Mouse (Mus musculus) MEL (cell line): Measurements from ENCODE around the gene Stat6. TPM values are rescaled to one million over a fixed set of nuclear protein-coding genes. Genes with fewer than 3 reads are reported as not detected.

Experiments used
- DNase-seq: peaks from one replicate; pipeline ENCODE4 v3.0.0; 2011; ENCODE audit warnings: low read depth, low spot score
- H3K27ac ChIP-seq: 2 replicates; pipeline ENCODE4 v1.5.1; 2012; ENCODE audit warnings: low read depth, mild to moderate bottlenecking, control low read depth, low read length, moderate library complexity; ENCODE audit not compliant: control insufficient read depth
- H3K27me3 ChIP-seq, 2 experiments: fragments of 150-350 bp in 1 of 2; sonication (generic) in 1 of 2; 2 replicates each; pipeline ENCODE4 v1.6.1; 2012; ENCODE audit warnings: low read length in 2 of 2, mild to moderate bottlenecking in 2 of 2, improper control_type of control experiment in 1 of 2, moderate library complexity in 1 of 2; ENCODE audit not compliant: insufficient read depth in 2 of 2, control insufficient read depth in 1 of 2
- H3K36me3 ChIP-seq, 2 experiments: 2 replicates each; pipeline ENCODE4 v1.6.1; 2012 to 2014; ENCODE audit warnings: low read length in 2 of 2, improper control_type of control experiment in 1 of 2, inconsistent platforms in 1 of 2, mild to moderate bottlenecking in 1 of 2; ENCODE audit not compliant: insufficient read depth in 2 of 2, control insufficient read depth in 1 of 2
- H3K4me1 ChIP-seq, 2 experiments: fragments of 150-350 bp in 1 of 2; sonication (generic) in 1 of 2; 2 replicates each; pipeline ENCODE4 v1.6.1; 2012; ENCODE audit warnings: low read length in 2 of 2, improper control_type of control experiment in 1 of 2, mild to moderate bottlenecking in 1 of 2; ENCODE audit not compliant: insufficient read depth in 2 of 2, control insufficient read depth in 1 of 2
- H3K4me3 ChIP-seq, 2 experiments: fragments of 150-350 bp in 1 of 2; sonication (generic) in 1 of 2; 2 replicates each; pipeline ENCODE4 v1.5.1; 2012; ENCODE audit warnings: low read depth in 2 of 2, low read length in 2 of 2, mild to moderate bottlenecking in 2 of 2, moderate library complexity in 2 of 2, control low read depth in 1 of 2, improper control_type of control experiment in 1 of 2; ENCODE audit not compliant: control insufficient read depth in 1 of 2, insufficient read depth in 1 of 2
- H3K79me2 ChIP-seq: 2 replicates; pipeline ENCODE4 v1.6.1; 2012; ENCODE audit warnings: mild to moderate bottlenecking, low read length, moderate library complexity; ENCODE audit not compliant: control insufficient read depth, poor library complexity, insufficient read depth
- H3K9ac ChIP-seq: 2 replicates; pipeline ENCODE4 v1.6.1; 2012; ENCODE audit warnings: low read depth, mild to moderate bottlenecking, control low read depth, low read length, moderate library complexity; ENCODE audit not compliant: control insufficient read depth, poor library complexity, severe bottlenecking
- H3K9me3 ChIP-seq: fragments of 150-350 bp; sonication (generic); replicated peaks from 2 replicates; pipeline ENCODE4 v1.6.1; 2012; ENCODE audit warnings: mild to moderate bottlenecking, low read length, improper control_type of control experiment, moderate library complexity; ENCODE audit not compliant: insufficient read depth
- BHLHE40 ChIP-seq: IDR thresholded peaks from 2 replicates; pipeline ENCODE4 v1.6.1; 2012; ENCODE audit warnings: low read depth, mild to moderate bottlenecking, inconsistent platforms, low read length, improper control_type of control experiment, borderline replicate concordance
- CHD2 ChIP-seq: IDR thresholded peaks from 2 replicates; pipeline ENCODE4 v1.6.1; 2011; ENCODE audit warnings: low read length, improper control_type of control experiment
- CTCF ChIP-seq, 3 experiments: IDR thresholded peaks in 2 of 3; conservative IDR thresholded peaks in 1 of 3; 2 replicates each; pipeline ENCODE4 v1.5.1; 2011 to 2012; ENCODE audit warnings: low read length in 3 of 3, low read depth in 2 of 3, mild to moderate bottlenecking in 2 of 3, improper control_type of control experiment in 1 of 3, inconsistent platforms in 1 of 3, mixed read lengths in 1 of 3, moderate library complexity in 1 of 3; ENCODE audit not compliant: control insufficient read depth in 1 of 3, insufficient read depth in 1 of 3, poor library complexity in 1 of 3, severe bottlenecking in 1 of 3
- E2F4 ChIP-seq: IDR thresholded peaks from 2 replicates; pipeline ENCODE4 v1.6.1; 2011; ENCODE audit warnings: low read depth, low read length, improper control_type of control experiment, borderline replicate concordance
- EP300 ChIP-seq, 2 experiments: IDR thresholded peaks; 2 replicates each; pipeline ENCODE4 v1.6.1; 2011; ENCODE audit warnings: improper control_type of control experiment in 2 of 2, low read length in 2 of 2, low read depth in 1 of 2, mild to moderate bottlenecking in 1 of 2
- ETS1 ChIP-seq: IDR thresholded peaks from 2 replicates; pipeline ENCODE4 v1.6.1; 2012; ENCODE audit warnings: low read depth, mild to moderate bottlenecking, inconsistent platforms, low read length, improper control_type of control experiment, moderate library complexity
- GATA1 ChIP-seq: IDR thresholded peaks from 2 replicates; pipeline ENCODE4 v1.6.1; 2011; ENCODE audit warnings: low read depth, low read length, improper control_type of control experiment
- HCFC1 ChIP-seq: IDR thresholded peaks from 2 replicates; pipeline ENCODE4 v1.6.1; 2012; ENCODE audit warnings: low read depth, mild to moderate bottlenecking, inconsistent platforms, low read length, improper control_type of control experiment, moderate library complexity
- JUND ChIP-seq: IDR thresholded peaks from 2 replicates; pipeline ENCODE4 v1.6.1; 2011; ENCODE audit warnings: low read depth, mild to moderate bottlenecking, improper control_type of control experiment, low read length
- KAT2A ChIP-seq: conservative IDR thresholded peaks from 2 replicates; pipeline ENCODE4 v1.6.1; 2012; ENCODE audit warnings: low read depth, low read length, improper control_type of control experiment, inconsistent platforms
- MAZ ChIP-seq: IDR thresholded peaks from 2 replicates; pipeline ENCODE4 v1.6.1; 2012; ENCODE audit warnings: low read depth, mild to moderate bottlenecking, inconsistent platforms, low read length, improper control_type of control experiment
- MXI1 ChIP-seq: IDR thresholded peaks from 2 replicates; pipeline ENCODE4 v1.6.1; 2011; ENCODE audit warnings: mild to moderate bottlenecking, low read depth, low read length, improper control_type of control experiment
- MYC ChIP-seq: IDR thresholded peaks from 2 replicates; pipeline ENCODE4 v1.6.1; 2011; ENCODE audit warnings: low read depth, mild to moderate bottlenecking, low read length, improper control_type of control experiment, moderate library complexity
- NELFE ChIP-seq: IDR thresholded peaks from 2 replicates; pipeline ENCODE4 v1.6.1; 2011; ENCODE audit warnings: low read depth, low read length, improper control_type of control experiment
- NRF1 ChIP-seq: IDR thresholded peaks from 2 replicates; pipeline ENCODE4 v1.6.1; 2014; ENCODE audit warnings: low read depth, mild to moderate bottlenecking, inconsistent platforms, low read length, improper control_type of control experiment, moderate library complexity; ENCODE audit not compliant: poor library complexity, insufficient read depth, severe bottlenecking
- POLR2A ChIP-seq, 2 experiments: IDR thresholded peaks; 2 replicates each; pipeline ENCODE4 v1.6.1; 2011 to 2012; ENCODE audit warnings: low read length in 2 of 2, mild to moderate bottlenecking in 2 of 2, control low read depth in 1 of 2, improper control_type of control experiment in 1 of 2, low read depth in 1 of 2, moderate library complexity in 1 of 2; ENCODE audit not compliant: control insufficient read depth in 1 of 2, insufficient read depth in 1 of 2, poor library complexity in 1 of 2
- POLR2AphosphoS2 ChIP-seq: IDR thresholded peaks from 2 replicates; pipeline ENCODE4 v1.6.1; 2011; ENCODE audit warnings: low read length, improper control_type of control experiment
- POLR2AphosphoS5 ChIP-seq: IDR thresholded peaks from 2 replicates; pipeline ENCODE4 v1.6.1; 2012; ENCODE audit warnings: low read depth, borderline replicate concordance, mild to moderate bottlenecking, inconsistent platforms, low read length, moderate library complexity, mixed read lengths
- RAD21 ChIP-seq: IDR thresholded peaks from 2 replicates; pipeline ENCODE4 v1.6.1; 2011; ENCODE audit warnings: mild to moderate bottlenecking, low read depth, low read length, improper control_type of control experiment
- RCOR1 ChIP-seq: IDR thresholded peaks from 2 replicates; pipeline ENCODE4 v1.6.1; 2012; ENCODE audit warnings: low read depth, mild to moderate bottlenecking, inconsistent platforms, low read length, improper control_type of control experiment
- SIN3A ChIP-seq: IDR thresholded peaks from 2 replicates; pipeline ENCODE4 v1.6.1; 2012; ENCODE audit warnings: low read length, improper control_type of control experiment, inconsistent platforms
- SMC3 ChIP-seq: IDR thresholded peaks from 2 replicates; pipeline ENCODE4 v1.6.1; 2011; ENCODE audit warnings: low read depth, low read length, improper control_type of control experiment
- TAL1 ChIP-seq: IDR thresholded peaks from 2 replicates; pipeline ENCODE4 v1.6.1; 2012; ENCODE audit warnings: mild to moderate bottlenecking, inconsistent platforms, low read length, moderate library complexity, mixed read lengths
- TBP ChIP-seq: IDR thresholded peaks from 2 replicates; pipeline ENCODE4 v1.8.0; 2011; ENCODE audit warnings: low read depth, low read length, improper control_type of control experiment
- TCF12 ChIP-seq: IDR thresholded peaks from 2 replicates; pipeline ENCODE4 v1.6.1; 2014; ENCODE audit warnings: low read depth, mild to moderate bottlenecking, inconsistent platforms, low read length, improper control_type of control experiment, moderate library complexity
- UBTF ChIP-seq: IDR thresholded peaks from 2 replicates; pipeline ENCODE4 v1.6.1; 2012; ENCODE audit warnings: low read depth, mild to moderate bottlenecking, inconsistent platforms, low read length, improper control_type of control experiment, moderate library complexity, borderline replicate concordance; ENCODE audit not compliant: insufficient read depth
- USF1 ChIP-seq: IDR thresholded peaks from 2 replicates; pipeline ENCODE4 v1.6.1; 2014; ENCODE audit warnings: low read depth, mild to moderate bottlenecking, inconsistent platforms, low read length, improper control_type of control experiment, moderate library complexity
- USF2 ChIP-seq, 2 experiments: IDR thresholded peaks; 2 replicates each; pipeline ENCODE4 v1.6.1; 2011 to 2012; ENCODE audit warnings: improper control_type of control experiment in 2 of 2, low read length in 2 of 2, borderline replicate concordance in 1 of 2, inconsistent platforms in 1 of 2, low read depth in 1 of 2, mild to moderate bottlenecking in 1 of 2; ENCODE audit not compliant: insufficient read depth in 1 of 2
- ZC3H11A ChIP-seq: IDR thresholded peaks from 2 replicates; pipeline ENCODE4 v1.6.1; 2012; ENCODE audit warnings: low read depth, mild to moderate bottlenecking, inconsistent platforms, low read length, improper control_type of control experiment
- ZMIZ1 ChIP-seq: IDR thresholded peaks from 2 replicates; pipeline ENCODE4 v1.6.1; 2012; ENCODE audit warnings: low read depth, mild to moderate bottlenecking, inconsistent platforms, low read length, improper control_type of control experiment, moderate library complexity
- ZNF384 ChIP-seq: IDR thresholded peaks from 2 replicates; pipeline ENCODE4 v1.6.1; 2012; ENCODE audit warnings: low read depth, mild to moderate bottlenecking, inconsistent platforms, low read length, improper control_type of control experiment
- polyA plus RNA-seq, 2 experiments: library from polyadenylated mRNA; stranded (reverse) in 1 of 2; unstranded in 1 of 2; fragments of >175 nt in 1 of 2; fragments of >200 nt in 1 of 2; gene quantifications; 2 replicates each; pipeline versions ENCODE4 v1.2.1 to v1.2.4; 2012; ENCODE audit warnings: low replicate concordance in 2 of 2, low read depth in 1 of 2; ENCODE audit not compliant: insufficient read length in 2 of 2, insufficient read depth in 1 of 2, missing spikeins in 1 of 2
- total RNA-seq: library from RNA; depleted of rRNA; stranded (reverse); fragments of 300-350 nt; gene quantifications from 2 replicates; pipeline ENCODE4 v1.2.3, GENCODE M21; 2012

Stat6 gene
- total and polyA plus RNA-seq, 3 experiments, result 34.9 to 50.2 TPM; not detected in 1

DNA sequence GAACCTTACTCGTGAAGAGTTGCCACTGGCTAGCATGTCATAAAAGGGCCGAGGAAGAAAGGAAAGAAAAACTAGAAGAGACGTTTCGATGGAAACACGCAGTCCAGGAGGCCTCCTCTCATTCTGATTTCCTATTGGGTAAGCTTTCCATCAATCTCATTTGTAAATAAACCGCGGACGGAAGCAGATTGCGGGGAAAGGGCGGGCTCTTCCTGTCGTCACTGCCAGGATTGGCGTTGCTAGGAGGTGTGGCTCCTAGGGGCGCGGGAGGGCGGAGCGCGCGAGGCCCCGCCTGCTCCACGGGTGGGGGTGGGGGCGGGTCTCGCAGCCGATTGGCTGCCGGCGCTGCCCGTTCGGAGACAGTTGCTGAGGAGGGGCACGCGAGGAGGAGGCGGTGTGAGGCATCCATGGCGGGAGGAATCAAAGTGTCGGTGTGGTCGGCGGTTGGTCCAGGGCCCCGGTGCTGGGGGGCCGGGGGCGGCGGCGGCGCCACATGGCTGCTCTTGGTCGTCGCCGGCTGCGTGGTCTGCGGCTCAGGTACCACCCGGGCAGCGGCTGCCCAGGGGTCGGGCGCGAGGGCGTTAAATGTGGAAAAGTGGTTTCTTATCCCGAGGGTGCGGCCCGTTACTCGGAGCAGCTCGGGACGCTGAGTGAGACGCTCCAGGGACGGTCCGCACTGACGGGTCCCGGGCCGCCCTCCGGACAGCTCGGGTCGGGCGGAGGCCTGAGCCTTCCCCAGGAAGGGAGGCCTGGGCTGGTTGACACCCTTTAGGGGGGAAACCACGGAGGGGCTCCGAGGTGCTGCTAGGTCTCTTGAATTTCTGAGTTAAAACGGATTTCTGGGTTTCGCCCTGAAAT, 34.1 kb downstream of the Stat6 start (continued):
- TF ChIP-seq MAZ (peak; percentile 98), NELFE (peak; percentile 70), BHLHE40 (0 out of 2 replicates have a peak, but pooled peaks have one; percentile 6), KAT2A (no peak; the same call in 1 of the 2 replicates), ZMIZ1 (0 out of 2 replicates have a peak, but pooled peaks have one; percentile 33), CHD2 (no peak), NRF1 (0 out of 2 replicates have a peak, but pooled peaks have one; percentile 22), RCOR1 (no peak), ZC3H11A (no peak), ETS1 (peak; percentile 50)

- Histone ChIP-seq H3K9ac (peak overlapping the region; percentile 84), H3K4me3 (peak overlapping the region; percentile 77), H3K9me3 (no peaks in the 10 kb centered on the region), H3K4me1 (no peaks in the 10 kb centered on the region; a peak in 1 of 4 replicates), H3K79me2 (peaks cover 3% of the 10 kb centered on the region; the same call in 1 of the 2 replicates), H3K36me3 (no peaks in the 10 kb centered on the region), H3K27me3 (no peaks in the 10 kb centered on the region), H3K27ac (peak overlapping the region; percentile 30; the same call in 1 of the 2 replicates)
- peak; percentile 86 for DNase-seq
- peak; percentile 50 for TF ChIP-seq ZC3H11A
- no peak for TF ChIP-seq RCOR1
- no peak for TF ChIP-seq POLR2AphosphoS5
- TF ChIP-seq MXI1, result peak; percentile 68
- no peak for TF ChIP-seq ZMIZ1
- TF ChIP-seq RAD21, result peak; percentile 68
- peak; percentile 64 to 99 (median 70) for TF ChIP-seq CTCF (IDR thresholded peaks at IDR 0.05 in 2 of 3, conservative IDR thresholded peaks at IDR 0.05 in 1 of 3; ENCODE audit: control insufficient read depth in 1 of 3, insufficient read depth in 1 of 3, low read depth in 2 of 3, low read length in 3 of 3, poor library complexity in 1 of 3, severe bottlenecking in 1 of 3)
- 0 out of 2 replicates have a peak, but pooled peaks have one; percentile 27 for TF ChIP-seq GATA1
- TF ChIP-seq TBP, result no peak
- TF ChIP-seq CHD2, result no peak
- no peak for TF ChIP-seq TCF12
- peak; percentile 79 for TF ChIP-seq MYC
- TF ChIP-seq ZNF384, result peak; percentile 74
- no peak for TF ChIP-seq TAL1
- no peak for TF ChIP-seq KAT2A
- TF ChIP-seq EP300 (IDR thresholded peaks at IDR 0.05; ENCODE audit: low read depth in 1 of 2, low read length in 2 of 2), result peak in 1 of 2 experiments; percentile 18; a peak in 1 of 4 replicates
- no peak for TF ChIP-seq USF1
- TF ChIP-seq POLR2AphosphoS2, result no peak
- no peak for TF ChIP-seq MAZ
- peak; percentile 87 for TF ChIP-seq SMC3
- TF ChIP-seq JUND, result no peak
- TF ChIP-seq USF2 (IDR thresholded peaks at IDR 0.05; ENCODE audit: borderline replicate concordance in 1 of 2, insufficient read depth in 1 of 2, low read depth in 1 of 2, low read length in 2 of 2), result no peak
- TF ChIP-seq E2F4, result no peak
- peak; percentile 62 for TF ChIP-seq HCFC1
- peak; percentile 91 for TF ChIP-seq SIN3A
- no peak for TF ChIP-seq POLR2A (IDR thresholded peaks at IDR 0.05; ENCODE audit: control insufficient read depth in 1 of 2, insufficient read depth in 1 of 2, low read depth in 1 of 2, low read length in 2 of 2, poor library complexity in 1 of 2)
- TF ChIP-seq UBTF, result no peak
These were observed 35.0 kb downstream of the Stat6 start for GRCm38 (mm10) chr10:127677591-127678336.
